Mouse (Mus musculus) kidney, embryonic 15.5 days (tissue): ENCODE measurements at regions not wholly inside any gene's neighbourhood (a gene's known extent, or its start where the extent isn't known, plus 50 kb on each side); places are given as distances from the start of the nearest gene placed in this dataset.

Experiments used
- ATAC-seq: fragments of 200-750 bp; cut with Nextera tagmentation; replicated peaks from 2 replicates; pipeline ENCODE4 v1.8.0; 2017; ENCODE audit warnings: moderate TSS enrichment; ENCODE audit not compliant: low FRiP score
- H3K27ac ChIP-seq: fragments of 300-500 bp; sonication (generic); 2 replicates; pipeline ENCODE4 v1.5.1; 2015; ENCODE audit warnings: mild to moderate bottlenecking, inconsistent platforms
- H3K27me3 ChIP-seq: fragments of 300-500 bp; sonication (generic); 2 replicates; pipeline ENCODE4 v1.6.1; 2015; ENCODE audit warnings: inconsistent platforms
- H3K36me3 ChIP-seq: fragments of 300-500 bp; sonication (generic); 2 replicates; pipeline ENCODE4 v1.6.1; 2015; ENCODE audit warnings: inconsistent platforms
- H3K4me1 ChIP-seq: fragments of 300-500 bp; sonication (generic); 2 replicates; pipeline ENCODE4 v1.6.1; 2015; ENCODE audit warnings: inconsistent platforms
- H3K4me2 ChIP-seq: fragments of 300-500 bp; sonication (generic); 2 replicates; pipeline ENCODE4 v1.6.1; 2015; ENCODE audit warnings: moderate library complexity, mild to moderate bottlenecking, inconsistent platforms
- H3K4me3 ChIP-seq: fragments of 300-500 bp; sonication (generic); replicated peaks from 2 replicates; pipeline ENCODE4 v1.5.1; 2015; ENCODE audit warnings: mild to moderate bottlenecking, inconsistent platforms
- H3K9ac ChIP-seq: fragments of 300-500 bp; sonication (generic); 2 replicates; pipeline ENCODE4 v1.6.1; 2015; ENCODE audit warnings: mild to moderate bottlenecking, inconsistent platforms
- H3K9me3 ChIP-seq: fragments of 300-500 bp; sonication (generic); replicated peaks from 2 replicates; pipeline ENCODE4 v1.6.1; 2016; ENCODE audit warnings: inconsistent platforms
- WGBS: fragments of 180-500 bp; shearing (Covaris S2); methylation state at CpG from one replicate; pipeline ENCODE4 v1.1.7; 2015; ENCODE audit warnings: mixed read lengths; 5-methylcytosine and 5-hydroxymethylcytosine counted together

- ATAC-seq = no peak
- 77% methylated on average over 2 of the region's 2 CpGs for WGBS
- no peaks in the 10 kb centered on the region for H3K27me3 ChIP-seq
- no peak overlapping the region for H3K4me2 ChIP-seq
- H3K4me3 ChIP-seq = no peak overlapping the region
- no peaks in the 10 kb centered on the region for H3K36me3 ChIP-seq
- no peaks in the 10 kb centered on the region for H3K9me3 ChIP-seq
- H3K27ac ChIP-seq = no peak overlapping the region
- H3K9ac ChIP-seq = no peak overlapping the region
- no peaks in the 10 kb centered on the region for H3K4me1 ChIP-seq
Measured at GRCm38 (mm10) chr10:66433490-66433889, 662.4 kb upstream of the Jmjd1c start.

DNA sequence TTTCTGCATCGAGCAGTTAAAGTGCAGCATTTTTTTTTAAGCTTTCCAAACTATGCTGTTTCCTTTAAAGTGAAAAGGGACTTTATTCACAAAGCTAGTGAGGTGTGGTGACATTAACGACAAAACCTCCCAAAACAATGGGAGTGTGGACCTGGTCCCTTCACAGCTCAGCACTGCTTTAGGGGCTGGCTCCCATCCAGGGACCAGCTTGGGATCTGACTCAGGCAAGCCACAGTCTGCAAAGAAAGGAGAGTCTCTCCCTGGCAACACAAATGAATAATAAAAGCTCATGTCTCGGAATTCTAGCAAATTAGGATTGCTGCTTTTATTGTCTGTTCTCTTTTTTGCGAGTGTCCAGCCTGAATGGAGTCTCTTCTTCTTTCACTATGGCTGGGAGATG lies 625.2 kb upstream of the Jmjd1c start:
- Histone ChIP-seq H3K4me1 (no peaks in the 10 kb centered on the region), H3K27me3 (no peaks in the 10 kb centered on the region), H3K9ac (no peak overlapping the region), H3K4me2 (no peak overlapping the region), H3K4me3 (no peak overlapping the region), H3K27ac (no peak overlapping the region), H3K9me3 (no peaks in the 10 kb centered on the region), H3K36me3 (no peaks in the 10 kb centered on the region)
- ATAC-seq = no peak
- WGBS = 45% methylated on average over 4 of the region's 4 CpGs

DNA sequence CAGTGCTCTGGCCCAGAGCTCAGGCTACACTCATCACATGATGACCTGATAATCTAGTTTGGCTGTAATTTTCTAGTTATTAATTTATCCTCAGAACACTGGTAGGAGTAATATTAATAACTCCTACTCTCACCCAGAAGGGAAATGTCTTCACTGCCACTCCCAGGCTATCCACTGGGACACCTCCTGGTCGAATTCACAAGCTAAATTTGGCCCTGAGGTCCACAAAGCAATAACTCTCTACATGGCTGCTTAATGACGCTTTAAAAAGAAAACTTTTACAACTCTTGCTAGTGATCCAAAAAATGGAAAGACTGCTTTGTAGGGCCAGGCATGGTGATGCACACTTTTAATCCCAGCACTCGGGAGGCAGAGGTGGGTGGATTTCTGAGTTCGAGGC lies 623.9 kb upstream of the Jmjd1c start:
- Histone ChIP-seq H3K9me3 (no peaks in the 10 kb centered on the region), H3K4me3 (no peak overlapping the region), H3K27me3 (no peaks in the 10 kb centered on the region), H3K4me1 (no peaks in the 10 kb centered on the region), H3K4me2 (no peak overlapping the region), H3K9ac (no peak overlapping the region), H3K36me3 (no peaks in the 10 kb centered on the region), H3K27ac (no peak overlapping the region)
- WGBS = 38% methylated on average over 4 of the region's 4 CpGs
- ATAC-seq = 0 out of 2 replicates have a peak, but pooled peaks have one; percentile 43

GRCm38 (mm10) chr10:66475187-66475735 lies 620.7 kb upstream of the Jmjd1c start:
- peak; percentile 52; the same call in 1 of the 2 replicates for ATAC-seq

GRCm38 (mm10) chr10:66490871-66491270 lies 605.1 kb upstream of the Jmjd1c start:
- no peak overlapping the region for H3K9ac ChIP-seq
- no peaks in the 10 kb centered on the region for H3K9me3 ChIP-seq
- H3K36me3 ChIP-seq = no peaks in the 10 kb centered on the region
- WGBS = 59% methylated on average over 5 of the region's 5 CpGs
- no peaks in the 10 kb centered on the region for H3K27me3 ChIP-seq
- no peak overlapping the region for H3K4me2 ChIP-seq
- ATAC-seq = no peak
- no peak overlapping the region for H3K27ac ChIP-seq
- H3K4me3 ChIP-seq = no peak overlapping the region
- H3K4me1 ChIP-seq = no peaks in the 10 kb centered on the region

More at GRCm38 (mm10) chr10:66475187-66475735, 620.7 kb upstream of the Jmjd1c start:
- Histone ChIP-seq H3K4me3 (no peak overlapping the region), H3K36me3 (no peaks in the 10 kb centered on the region), H3K27me3 (no peaks in the 10 kb centered on the region), H3K4me1 (no peaks in the 10 kb centered on the region), H3K4me2 (no peak overlapping the region), H3K27ac (no peak overlapping the region), H3K9ac (no peak overlapping the region), H3K9me3 (no peaks in the 10 kb centered on the region)
- WGBS = 58% methylated on average over 1 of the region's 1 CpGs

DNA sequence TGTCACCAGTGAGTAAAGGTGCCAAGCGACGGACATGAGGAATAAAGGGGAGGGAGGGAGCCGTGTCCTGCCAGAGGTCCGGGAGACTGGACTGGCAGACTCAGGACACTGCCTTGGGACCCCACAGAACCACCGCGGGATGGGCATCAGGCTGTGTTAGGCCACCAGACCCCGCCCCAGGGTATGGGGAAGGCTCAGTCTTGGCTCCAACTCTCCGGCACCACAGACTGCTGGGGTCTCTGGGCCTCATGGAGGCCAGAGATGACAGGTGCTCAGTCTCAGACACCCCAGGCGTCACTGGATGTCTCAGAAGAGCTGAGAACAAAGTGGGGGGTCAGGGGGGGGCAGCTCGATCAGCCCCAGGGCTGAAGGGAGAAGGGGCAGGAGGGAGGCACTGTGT lies 604.1 kb upstream of the Jmjd1c start:
- Histone ChIP-seq H3K9me3 (no peaks in the 10 kb centered on the region), H3K27me3 (no peaks in the 10 kb centered on the region), H3K4me3 (no peak overlapping the region), H3K4me1 (no peaks in the 10 kb centered on the region), H3K27ac (no peak overlapping the region), H3K4me2 (no peak overlapping the region), H3K9ac (no peak overlapping the region), H3K36me3 (no peaks in the 10 kb centered on the region)
- ATAC-seq = no peak
- 60% methylated on average over 10 of the region's 10 CpGs for whole genome bisulfite sequencing

DNA sequence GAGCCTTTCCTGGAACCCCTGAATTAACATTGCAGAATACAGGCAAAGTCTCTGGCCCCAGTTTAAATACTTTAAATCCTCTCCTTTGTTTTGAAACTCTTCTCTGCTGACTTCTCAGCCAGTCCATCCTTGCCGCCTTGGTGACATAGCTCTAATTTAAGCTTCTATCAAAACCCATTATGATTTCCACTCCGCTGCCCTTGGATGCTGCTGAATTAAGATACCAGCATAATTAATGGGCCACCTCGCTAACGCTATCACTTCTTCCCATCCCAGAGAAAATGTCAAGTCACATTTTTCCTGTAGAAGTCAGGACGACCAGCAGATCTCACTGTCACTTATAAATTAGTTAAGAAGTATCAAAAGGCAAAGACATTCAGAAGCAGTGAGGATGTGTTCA lies 556.1 kb upstream of the Jmjd1c start:
- Histone ChIP-seq H3K36me3 (no peaks in the 10 kb centered on the region), H3K4me1 (no peaks in the 10 kb centered on the region), H3K27me3 (no peaks in the 10 kb centered on the region), H3K9me3 (no peaks in the 10 kb centered on the region), H3K9ac (no peak overlapping the region), H3K27ac (no peak overlapping the region), H3K4me3 (no peak overlapping the region), H3K4me2 (no peak overlapping the region)
- no peak for ATAC-seq
- 77% methylated on average over 5 of the region's 5 CpGs for WGBS

DNA sequence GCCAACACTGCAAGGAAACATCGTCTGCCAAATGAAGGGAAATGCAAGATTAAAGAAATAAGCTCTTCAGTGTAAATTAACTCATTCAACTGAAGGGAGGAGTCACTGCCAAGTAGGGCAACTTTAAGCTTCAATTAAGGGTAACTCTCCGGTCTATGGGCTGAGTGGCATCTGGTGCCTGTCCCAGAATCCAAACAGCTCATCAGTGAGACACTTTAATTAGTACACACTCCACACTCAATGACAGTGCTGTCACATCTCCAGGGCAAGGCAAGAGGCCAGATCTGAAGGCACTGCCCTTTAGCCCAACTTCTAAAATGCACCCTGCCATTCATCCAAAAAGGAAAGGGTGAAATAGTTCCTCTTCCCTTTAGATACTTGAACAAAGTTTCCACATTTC lies 549.3 kb upstream of the Jmjd1c start:
- H3K36me3 ChIP-seq = no peaks in the 10 kb centered on the region
- H3K4me3 ChIP-seq = no peak overlapping the region
- no peak overlapping the region for H3K4me2 ChIP-seq
- no peak overlapping the region for H3K9ac ChIP-seq
- 53% methylated on average over 2 of the region's 2 CpGs for WGBS
- H3K9me3 ChIP-seq = no peaks in the 10 kb centered on the region
- H3K4me1 ChIP-seq = peaks cover 11% of the 10 kb centered on the region; the same call in 1 of the 2 replicates
- H3K27ac ChIP-seq = no peak overlapping the region
- ATAC-seq = no peak
- no peaks in the 10 kb centered on the region for H3K27me3 ChIP-seq

DNA sequence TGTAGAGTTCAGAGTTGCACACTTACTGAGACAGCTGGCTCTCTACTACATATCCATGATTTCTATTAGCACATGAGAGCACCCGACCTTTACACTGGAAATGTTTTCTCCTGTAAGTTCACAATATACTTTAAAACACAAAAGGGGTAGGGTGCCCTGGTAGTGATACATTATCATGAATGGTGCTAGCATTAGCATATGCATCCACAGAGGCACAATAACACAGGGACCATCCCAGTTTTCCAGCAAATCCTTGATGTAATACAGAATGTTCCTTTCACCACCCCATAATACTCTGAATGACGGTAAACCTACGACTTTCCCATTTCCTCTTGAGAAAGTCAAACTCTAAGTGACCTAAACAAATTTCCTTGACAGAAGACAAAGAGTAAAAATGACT lies 548.3 kb upstream of the Jmjd1c start:
- ATAC-seq = no peak; the same call in 1 of the 2 replicates
- no peak overlapping the region for H3K27ac ChIP-seq
- H3K27me3 ChIP-seq = no peaks in the 10 kb centered on the region
- H3K4me3 ChIP-seq = no peak overlapping the region
- no peaks in the 10 kb centered on the region for H3K36me3 ChIP-seq
- no peaks in the 10 kb centered on the region for H3K9me3 ChIP-seq
- 19% methylated on average over 3 of the region's 3 CpGs for WGBS
- no peak overlapping the region for H3K9ac ChIP-seq
- H3K4me1 ChIP-seq = peaks cover 18% of the 10 kb centered on the region
- no peak overlapping the region for H3K4me2 ChIP-seq

GRCm38 (mm10) chr10:66548073-66548472 lies 547.9 kb upstream of the Jmjd1c start:
- Histone ChIP-seq H3K4me2 (no peak overlapping the region), H3K9ac (no peak overlapping the region), H3K27ac (no peak overlapping the region), H3K27me3 (no peaks in the 10 kb centered on the region), H3K9me3 (no peaks in the 10 kb centered on the region), H3K36me3 (no peaks in the 10 kb centered on the region), H3K4me1 (peaks cover 22% of the 10 kb centered on the region), H3K4me3 (no peak overlapping the region)
- 25% methylated on average over 4 of the region's 4 CpGs for WGBS
- peak; percentile 81 for ATAC-seq

- Histone ChIP-seq H3K27me3 (no peaks in the 10 kb centered on the region), H3K4me3 (no peak overlapping the region), H3K9me3 (no peaks in the 10 kb centered on the region), H3K27ac (no peak overlapping the region), H3K9ac (no peak overlapping the region), H3K36me3 (no peaks in the 10 kb centered on the region), H3K4me2 (no peak overlapping the region), H3K4me1 (peaks cover 17% of the 10 kb centered on the region)
- peak; percentile 40 for ATAC-seq
- 46% methylated on average over 3 of the region's 3 CpGs for WGBS
Measured at GRCm38 (mm10) chr10:66552919-66553318, 543.0 kb upstream of the Jmjd1c start.

GRCm38 (mm10) chr10:66554259-66554658 lies 541.7 kb upstream of the Jmjd1c start:
- no peak for ATAC-seq
- WGBS = 100% methylated on average over 1 of the region's 1 CpGs

More at GRCm38 (mm10) chr10:66554259-66554658, 541.7 kb upstream of the Jmjd1c start:
- Histone ChIP-seq H3K36me3 (no peaks in the 10 kb centered on the region), H3K9me3 (no peaks in the 10 kb centered on the region), H3K4me3 (no peak overlapping the region), H3K9ac (no peak overlapping the region), H3K27ac (no peak overlapping the region), H3K4me2 (no peak overlapping the region), H3K27me3 (no peaks in the 10 kb centered on the region), H3K4me1 (peaks cover 10% of the 10 kb centered on the region)
